Mouse (Mus musculus): ENCODE results near the gene Rccd1.

- TF ChIP-seq CTCF (IDR thresholded peaks at IDR 0.05; ENCODE audit: borderline replicate concordance, extremely low read depth, insufficient read depth, insufficient read length) (no peak), POLR2A (IDR thresholded peaks at IDR 0.05; ENCODE audit: borderline replicate concordance, extremely low read depth, insufficient read depth, insufficient read length, poor library complexity, severe bottlenecking) (no peak)
Observed at GRCm38 (mm10) chr7:80244851-80245250, 79.4 kb downstream of the Rccd1 start.
